Mouse (Mus musculus): Measurements from ENCODE around the gene Hist2h2aa2. TPM values are rescaled to one million over a fixed set of nuclear protein-coding genes. Genes with fewer than 3 reads are reported as not detected.
"Not testable (repeated sequence)": the region's sequence is repeated elsewhere in the genome, so short reads cannot be mapped to it uniquely, and the experiment has no call there.

The Hist2h2aa2 gene
- polyA plus RNA-seq (2012; rRNA removed): 38.5 and 132 TPM in 2 replicates

- peak; percentile 53; the same call in 1 of the 2 replicates for TF ChIP-seq POLR2A (IDR thresholded peaks at IDR 0.05; ENCODE audit: borderline replicate concordance, extremely low read depth, low read depth, low read length)
- 3% methylated on average over 32 of the region's 85 CpGs for WGBS
- Histone ChIP-seq H3K4me1 (ENCODE audit: control insufficient read depth, insufficient read depth, low read length) (peaks cover 18% of the 10 kb centered on the region), H3K4me3 (replicated peaks; ENCODE audit: extremely low read depth, low read depth, low read length) (peak within 1 kb of the TSS; percentile 54)
- peak; percentile 100 for DNase-seq
Measured at GRCm38 (mm10) chr3:96239949-96240798, at the start of gene Hist2h2aa2. Gene Hist2h2aa2, minus strand, starts transcription at chr3:96240276.

DNA sequence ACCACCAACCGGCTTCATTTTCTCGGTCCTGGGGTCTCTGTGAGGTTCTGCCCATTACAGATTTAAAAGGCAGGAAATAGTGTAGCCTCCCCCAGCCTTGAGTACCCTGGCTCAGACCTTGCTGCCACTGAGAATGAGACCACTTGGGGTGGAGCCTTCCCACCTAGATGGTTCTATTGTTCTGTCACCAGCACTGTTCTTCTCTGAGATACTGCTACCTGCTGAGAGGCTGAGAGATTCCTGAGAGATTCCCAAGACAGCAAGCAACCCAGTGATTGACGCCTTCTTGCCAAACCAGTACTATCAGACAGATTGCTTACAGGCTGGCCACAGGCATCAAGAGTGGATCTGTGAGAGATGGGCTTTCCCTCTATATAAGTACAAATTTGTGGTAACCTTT lies 49.1 kb upstream of the Hist2h2aa2 start:
- WGBS: 59% methylated on average over 3 of the region's 3 CpGs
- H3K4me1 ChIP-seq (ENCODE audit: control insufficient read depth, insufficient read depth, low read length): no peaks in the 10 kb centered on the region
- no peak overlapping the region for H3K4me3 ChIP-seq (replicated peaks; ENCODE audit: extremely low read depth, low read depth, low read length)
- TF ChIP-seq POLR2A (IDR thresholded peaks at IDR 0.05; ENCODE audit: borderline replicate concordance, extremely low read depth, low read depth, low read length) (no peak), CTCF (IDR thresholded peaks at IDR 0.05; ENCODE audit: insufficient read depth, low read length) (no peak)
- DNase-seq: no peak

- not testable (repeated sequence) for H3K4me1 ChIP-seq (ENCODE audit: control insufficient read depth, insufficient read depth, low read length); H3K4me3 ChIP-seq (replicated peaks; ENCODE audit: extremely low read depth, low read depth, low read length); DNase-seq
- peak; percentile 61 for TF ChIP-seq CTCF (IDR thresholded peaks at IDR 0.05; ENCODE audit: insufficient read depth, low read length)
- WGBS: 89% methylated on average over 11 of the region's 11 CpGs
Measured at GRCm38 (mm10) chr3:96287334-96287733, 47.3 kb upstream of the Hist2h2aa2 start.

- 11% methylated on average over 4 of the region's 4 CpGs for WGBS
- Histone ChIP-seq H3K4me3 (replicated peaks; ENCODE audit: extremely low read depth, low read depth, low read length) (no peak overlapping the region), H3K4me1 (ENCODE audit: control insufficient read depth, insufficient read depth, low read length) (no peaks in the 10 kb centered on the region)
- TF ChIP-seq CTCF (IDR thresholded peaks at IDR 0.05; ENCODE audit: insufficient read depth, low read length) (no peak), POLR2A (IDR thresholded peaks at IDR 0.05; ENCODE audit: borderline replicate concordance, extremely low read depth, low read depth, low read length) (no peak)
- no peak for DNase-seq
Measured at GRCm38 (mm10) chr3:96284457-96284856, 44.4 kb upstream of the Hist2h2aa2 start.

DNA sequence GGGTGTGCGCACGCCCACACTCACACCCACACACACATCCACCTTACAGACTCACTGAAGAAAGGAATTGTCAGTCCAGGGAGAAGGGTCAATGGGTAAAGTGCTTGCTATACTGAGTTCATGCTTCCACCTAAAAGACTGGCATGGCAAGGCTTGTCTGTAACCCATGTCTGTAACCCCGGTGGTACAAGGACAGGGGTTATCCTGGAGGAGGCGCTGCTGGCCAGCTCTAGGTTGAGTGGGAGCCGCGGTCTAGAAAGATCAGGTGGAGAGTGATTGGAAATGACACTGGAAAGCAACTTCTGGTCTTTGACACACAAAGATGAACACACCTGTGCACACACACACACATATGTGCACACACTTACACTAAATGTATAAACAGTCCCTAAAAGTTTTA lies 40.6 kb upstream of the Hist2h2aa2 start:
- H3K4me3 ChIP-seq (replicated peaks; ENCODE audit: extremely low read depth, low read depth, low read length): no peak overlapping the region
- 60% methylated on average over 6 of the region's 6 CpGs for WGBS
- peaks cover 4% of the 10 kb centered on the region; the same call in 1 of the 2 replicates for H3K4me1 ChIP-seq (ENCODE audit: control insufficient read depth, insufficient read depth, low read length)
- TF ChIP-seq CTCF (IDR thresholded peaks at IDR 0.05; ENCODE audit: insufficient read depth, low read length) (no peak), POLR2A (IDR thresholded peaks at IDR 0.05; ENCODE audit: borderline replicate concordance, extremely low read depth, low read depth, low read length) (no peak)
- DNase-seq: no peak

DNA sequence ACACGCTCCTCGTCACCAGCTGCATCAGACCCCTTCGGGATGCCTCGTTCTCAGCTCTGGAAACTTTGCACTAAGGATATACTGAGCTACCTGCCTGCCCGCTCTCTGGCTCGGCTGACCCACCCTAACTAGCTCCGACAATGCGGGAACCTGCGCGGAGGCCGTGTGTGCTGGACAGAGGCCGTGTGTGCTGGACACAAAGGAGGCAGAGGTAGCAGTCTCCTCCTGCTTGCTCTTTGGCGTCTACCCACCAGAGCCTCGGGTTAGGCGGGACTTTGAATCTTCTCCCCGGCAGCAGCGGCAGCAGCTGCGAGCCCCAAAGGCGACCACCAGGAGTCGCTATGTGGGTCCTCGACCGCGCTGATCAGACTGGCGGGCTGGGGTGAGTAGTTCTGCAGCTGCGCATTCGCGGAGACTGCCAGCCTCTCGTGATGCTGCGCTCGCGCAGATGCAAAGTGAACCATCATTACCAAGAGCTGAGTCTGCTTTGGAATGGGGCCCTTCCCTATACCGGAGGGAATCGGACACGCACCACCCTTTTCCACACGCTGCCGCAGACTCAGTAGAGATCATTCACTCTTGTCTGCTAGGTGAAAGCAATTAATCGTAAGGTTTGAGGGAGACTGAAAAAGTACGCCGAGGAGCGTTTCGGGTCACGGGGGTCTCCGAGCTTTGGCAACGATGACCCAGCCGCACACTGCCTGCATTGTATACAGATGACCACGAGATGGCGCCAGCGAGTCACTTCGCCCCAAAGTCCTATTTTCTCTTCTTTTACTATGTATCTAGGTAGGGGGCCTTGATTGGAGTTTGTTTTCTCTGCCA lies 37.9 kb upstream of the Hist2h2aa2 start:
- Histone ChIP-seq H3K4me1 (ENCODE audit: control insufficient read depth, insufficient read depth, low read length) (peaks cover 4% of the 10 kb centered on the region; the same call in 1 of the 2 replicates), H3K4me3 (replicated peaks; ENCODE audit: extremely low read depth, low read depth, low read length) (peak overlapping the region; percentile 80)
- peak; percentile 83 for DNase-seq
- TF ChIP-seq CTCF (IDR thresholded peaks at IDR 0.05; ENCODE audit: insufficient read depth, low read length): peak; percentile 90
- TF ChIP-seq POLR2A (IDR thresholded peaks at IDR 0.05; ENCODE audit: borderline replicate concordance, extremely low read depth, low read depth, low read length): peak; percentile 23; the same call in 1 of the 2 replicates
- under 1% methylated on average over 49 of the region's 49 CpGs for WGBS

DNA sequence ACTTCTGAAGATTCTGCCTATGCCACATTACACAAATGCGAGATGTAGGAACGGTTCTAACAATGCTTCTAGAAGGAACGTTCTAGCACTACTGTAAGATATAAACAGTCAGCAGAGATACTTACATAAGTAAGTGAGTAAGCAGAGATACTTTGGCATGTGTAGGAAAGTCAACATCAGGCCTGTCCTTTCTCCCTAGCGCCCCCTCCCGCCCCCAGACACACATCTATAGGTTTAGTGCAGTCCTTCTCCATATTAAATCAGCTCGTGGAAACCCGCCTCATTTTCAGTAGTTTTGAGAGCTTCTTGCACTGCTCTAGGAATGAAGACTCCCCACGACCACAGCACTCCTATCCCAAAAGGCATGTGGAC lies 37.3 kb upstream of the Hist2h2aa2 start:
- TF ChIP-seq CTCF (IDR thresholded peaks at IDR 0.05; ENCODE audit: insufficient read depth, low read length): no peak
- TF ChIP-seq POLR2A (IDR thresholded peaks at IDR 0.05; ENCODE audit: borderline replicate concordance, extremely low read depth, low read depth, low read length): no peak
- Histone ChIP-seq H3K4me1 (ENCODE audit: control insufficient read depth, insufficient read depth, low read length) (peaks cover 4% of the 10 kb centered on the region; the same call in 1 of the 2 replicates), H3K4me3 (replicated peaks; ENCODE audit: extremely low read depth, low read depth, low read length) (peak overlapping the region; percentile 36)
- WGBS: 17% methylated on average over 8 of the region's 8 CpGs
- no peak for DNase-seq

DNA sequence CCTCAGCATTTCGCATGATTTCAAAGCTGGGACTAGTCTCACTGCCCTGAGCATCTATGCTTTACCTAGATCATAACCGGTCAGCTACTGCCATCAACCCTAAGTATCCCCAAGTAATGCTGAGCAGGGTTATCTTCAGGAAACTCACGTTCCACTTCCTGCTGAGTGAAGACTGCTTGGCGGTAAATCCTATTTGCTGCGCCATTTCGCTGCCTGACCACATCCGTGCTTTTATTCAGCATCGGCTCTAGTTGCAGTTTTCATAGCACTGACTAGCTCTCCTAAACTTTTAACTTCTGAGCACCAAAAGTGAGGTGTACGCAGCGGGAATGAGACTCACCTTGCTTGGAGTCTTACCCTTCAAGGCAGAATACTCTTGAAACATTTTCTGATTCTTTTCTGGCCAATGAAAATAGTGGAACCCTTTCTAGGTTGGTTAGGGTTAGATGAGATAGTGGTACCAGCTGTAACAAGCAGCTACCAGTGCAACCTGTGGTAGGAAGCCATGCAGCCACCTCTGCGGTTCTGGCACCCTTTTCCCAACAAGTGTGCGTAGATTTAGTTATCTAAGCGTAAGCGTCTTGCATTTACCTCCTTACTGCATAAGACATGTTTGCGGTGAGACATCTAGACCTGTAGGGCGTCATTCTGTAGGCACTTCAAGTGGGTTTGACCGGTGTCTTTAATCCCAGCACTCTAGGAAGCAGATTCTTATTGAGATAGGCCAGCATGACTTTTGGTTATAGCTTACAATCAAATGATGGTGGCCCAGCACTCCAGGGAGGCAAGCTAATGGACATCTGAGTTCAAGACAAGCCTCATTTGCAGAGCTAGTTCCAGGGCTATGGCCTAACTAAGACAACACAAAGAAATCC lies 33.8 kb upstream of the Hist2h2aa2 start:
- no peak for DNase-seq
- TF ChIP-seq POLR2A (IDR thresholded peaks at IDR 0.05; ENCODE audit: borderline replicate concordance, extremely low read depth, low read depth, low read length) (no peak), CTCF (IDR thresholded peaks at IDR 0.05; ENCODE audit: insufficient read depth, low read length) (no peak)
- WGBS: 83% methylated on average over 17 of the region's 17 CpGs
- peaks cover 4% of the 10 kb centered on the region; the same call in 1 of the 2 replicates for H3K4me1 ChIP-seq (ENCODE audit: control insufficient read depth, insufficient read depth, low read length)
- H3K4me3 ChIP-seq (replicated peaks; ENCODE audit: extremely low read depth, low read depth, low read length): no peak overlapping the region
